Mouse (Mus musculus): ENCODE measurements at regions not wholly inside any gene's neighbourhood (a gene's known extent, or its start where the extent isn't known, plus 50 kb on each side); places are given as distances from the start of the nearest gene placed in this dataset.

- TF ChIP-seq CTCF (IDR thresholded peaks at IDR 0.05; ENCODE audit: insufficient read depth, low read length), result no peak
- TF ChIP-seq POLR2A (IDR thresholded peaks at IDR 0.05; ENCODE audit: borderline replicate concordance, extremely low read depth, low read depth, low read length), result no peak
Measured at GRCm38 (mm10) chr3:60412206-60412605, 60.4 kb upstream of the Mbnl1 start.

Data from lung, adult 2 months (tissue).